Mouse (Mus musculus): ENCODE measurements around the gene Tnfaip8l1.

The Tnfaip8l1 gene

GRCm38 (mm10) chr17:56183658-56184103 lies 21.4 kb downstream of the Tnfaip8l1 start, which contains the start of gene Mydgf:
TSS of gene Mydgf (minus strand) at chr17:56183920.
- DNase-seq = peak; percentile 96 to 98

- DNase-seq = peak; percentile 75 to 80
Measured at GRCm38 (mm10) chr17:56185281-56186141, 23.2 kb downstream of the Tnfaip8l1 start.

GRCm38 (mm10) chr17:56191266-56191665 lies 29.0 kb downstream of the Tnfaip8l1 start:
- no peak for DNase-seq

DNA sequence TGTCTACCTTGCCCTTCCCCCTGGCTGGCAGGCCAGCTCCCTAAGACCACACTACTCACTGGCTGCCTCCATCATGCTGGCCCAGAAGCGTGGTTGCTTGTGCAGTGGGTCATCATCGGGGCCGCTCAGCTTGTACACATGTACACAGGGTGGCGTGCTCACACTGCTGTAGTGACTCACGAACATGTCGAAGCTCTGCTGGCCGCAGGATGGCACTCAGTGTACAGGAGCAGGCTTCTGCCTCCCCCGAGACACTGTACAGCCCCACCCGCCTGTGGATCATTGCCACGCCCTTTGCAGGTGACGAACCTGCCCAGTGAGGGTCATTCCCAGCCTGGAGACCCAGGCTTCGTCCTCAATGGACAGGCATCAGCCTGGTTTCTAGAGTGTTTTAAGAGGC lies 32.1 kb downstream of the Tnfaip8l1 start:
- no peak for DNase-seq

DNA sequence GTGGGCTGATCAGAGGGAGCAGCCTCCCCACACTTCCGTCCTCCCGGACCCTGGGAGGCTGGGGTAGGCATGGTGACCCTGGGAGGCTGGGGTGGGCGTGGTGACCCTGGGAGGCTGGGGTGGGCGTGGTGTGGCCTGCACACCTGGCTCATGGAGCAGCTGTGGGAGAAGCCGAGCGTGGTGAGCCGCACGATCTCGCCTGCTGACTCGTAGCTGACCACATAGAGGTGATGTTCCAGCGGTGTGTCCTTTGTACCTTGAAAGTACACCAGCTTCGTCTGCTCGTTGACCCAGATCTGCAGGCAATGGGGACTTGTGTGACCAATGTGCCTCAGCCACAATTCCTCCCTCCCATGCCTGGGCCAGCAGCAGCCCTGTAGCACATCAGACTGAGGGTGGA lies 32.5 kb downstream of the Tnfaip8l1 start:
- DNase-seq = peak; percentile 37 to 67

DNA sequence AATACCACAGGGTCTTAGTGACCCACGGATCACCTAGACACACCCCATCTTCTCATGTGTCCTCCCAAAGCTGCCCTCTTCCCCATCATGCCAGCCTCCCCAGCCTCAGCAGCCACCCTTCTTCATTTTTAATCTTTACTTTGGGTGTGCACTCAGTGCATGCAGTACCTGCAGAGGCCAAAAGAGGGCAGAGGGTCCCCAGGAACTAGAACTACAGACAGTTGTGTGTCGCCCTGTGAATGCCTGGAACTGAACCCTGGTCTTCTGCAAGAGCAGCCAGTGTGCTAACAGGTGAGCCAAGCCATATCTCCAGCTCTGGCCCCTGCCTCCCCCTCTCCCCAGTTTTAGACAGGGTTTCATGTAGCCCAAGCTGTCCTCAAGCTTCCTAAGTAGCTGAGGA lies 34.6 kb downstream of the Tnfaip8l1 start:
- peak in 1 of 2 experiments; percentile 45 for DNase-seq

GRCm38 (mm10) chr17:56200586-56200985 lies 38.3 kb downstream of the Tnfaip8l1 start:
- DNase-seq = no peak

DNA sequence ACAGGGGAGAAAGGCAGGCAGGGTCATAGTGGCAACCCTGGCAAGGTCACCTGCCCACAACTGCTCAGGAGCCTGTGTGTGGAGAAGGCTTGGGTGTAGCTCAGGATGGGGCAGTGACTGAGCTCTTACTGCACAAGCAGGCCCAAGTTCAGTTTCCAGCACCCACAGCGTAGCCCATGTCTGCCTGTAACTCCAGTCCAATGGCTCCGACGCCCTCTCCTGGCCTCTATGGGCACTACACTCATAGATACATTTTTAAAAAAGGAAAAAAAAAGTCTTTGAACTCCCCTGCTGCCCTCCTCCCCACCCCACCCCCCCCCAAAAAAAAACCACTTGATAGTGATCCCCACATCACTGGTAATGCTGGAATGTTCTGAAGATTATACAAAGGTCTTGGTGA lies 39.4 kb downstream of the Tnfaip8l1 start:
- no peak for DNase-seq

GRCm38 (mm10) chr17:56202476-56202875 lies 40.2 kb downstream of the Tnfaip8l1 start:
- no peak for DNase-seq

DNA sequence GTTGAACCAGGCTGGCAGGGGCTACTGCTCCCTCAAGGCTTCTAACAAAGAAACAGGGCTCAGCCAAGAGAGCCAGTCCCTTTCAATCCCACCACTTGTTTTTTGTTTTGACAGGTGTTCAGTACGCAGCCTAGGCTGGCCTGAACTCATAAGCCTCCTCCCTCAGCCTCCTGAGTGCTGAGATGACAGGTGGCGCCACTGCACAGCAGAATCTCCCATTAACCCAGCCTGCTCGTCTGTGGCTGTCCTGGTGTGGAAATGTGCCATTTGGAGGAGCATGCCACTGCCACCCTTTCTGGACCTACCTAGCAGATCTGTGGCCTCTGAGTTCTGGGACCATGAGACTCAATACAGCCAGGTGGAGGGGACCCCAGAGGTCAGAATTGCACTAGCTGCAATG lies 41.5 kb downstream of the Tnfaip8l1 start:
- no peak for DNase-seq

GRCm38 (mm10) chr17:56206276-56206884 lies 44.1 kb downstream of the Tnfaip8l1 start:
- peak in 1 of 2 experiments; percentile 17 for DNase-seq

GRCm38 (mm10) chr17:56206986-56207674 lies 44.9 kb downstream of the Tnfaip8l1 start:
- DNase-seq = no peak

- DNase-seq = no peak
Measured at GRCm38 (mm10) chr17:56207963-56208530, 45.8 kb downstream of the Tnfaip8l1 start.

DNA sequence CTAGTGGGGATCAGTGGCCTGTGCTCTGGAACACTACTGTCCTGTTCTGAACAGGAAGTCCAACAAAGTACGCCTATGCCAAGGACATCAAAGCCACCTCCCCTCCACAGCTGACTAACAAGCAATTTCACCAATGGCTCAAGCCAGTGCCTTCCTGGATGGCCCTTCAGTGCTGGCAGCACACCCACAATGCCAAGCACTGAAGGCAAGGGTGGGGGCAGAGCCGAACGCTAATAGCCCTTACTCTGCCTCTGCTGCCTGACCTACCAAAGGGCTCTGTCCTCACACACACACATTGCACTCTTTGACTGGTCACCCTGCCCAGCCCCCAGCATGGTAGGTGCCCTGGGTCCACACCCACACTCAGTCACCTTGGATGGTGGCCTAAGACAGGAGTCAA lies 46.5 kb downstream of the Tnfaip8l1 start:
- no peak for DNase-seq

DNA sequence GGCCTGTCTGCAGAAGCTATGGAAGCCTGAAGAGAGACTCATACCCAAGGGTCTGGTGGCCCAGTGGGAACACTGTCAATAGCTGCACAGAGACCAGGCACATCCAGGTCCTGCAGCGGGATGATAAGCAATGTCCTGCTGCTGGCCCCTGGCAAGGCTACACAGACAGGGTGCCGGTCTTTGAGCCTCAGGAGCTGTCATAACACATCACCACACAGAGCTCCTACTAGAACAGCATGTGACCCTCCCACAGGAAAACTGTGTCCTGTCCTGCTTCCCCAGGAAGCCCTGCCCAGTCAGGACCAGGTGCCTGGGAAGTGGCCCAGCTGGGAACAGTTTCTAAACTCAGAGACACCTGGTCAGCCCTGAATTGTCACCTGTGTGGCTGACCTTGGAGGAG lies 48.8 kb downstream of the Tnfaip8l1 start:
- DNase-seq = peak; percentile 22 to 41

DNA sequence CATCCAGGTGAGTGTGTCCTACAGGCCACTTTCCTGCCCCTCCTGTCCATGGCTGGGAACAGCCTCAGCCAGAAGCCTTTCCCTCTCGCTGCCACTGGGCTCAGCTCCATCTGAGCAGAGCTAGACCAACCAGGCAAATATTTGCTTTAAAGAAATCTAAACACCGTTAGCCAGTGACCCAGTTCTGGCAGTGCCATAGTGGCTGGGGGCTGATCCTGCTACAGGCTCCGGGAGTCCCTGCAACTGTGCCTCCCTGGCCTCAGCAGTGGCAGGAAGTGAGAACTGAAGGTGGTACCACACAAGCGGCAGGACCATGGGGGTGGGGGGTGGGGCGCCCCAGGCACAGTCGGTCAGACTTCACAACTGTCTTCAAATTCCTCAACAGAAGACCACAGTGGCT lies 50.4 kb downstream of the Tnfaip8l1 start:
- DNase-seq = no peak

GRCm38 (mm10) chr17:56214229-56214628 lies 52.0 kb downstream of the Tnfaip8l1 start:
- DNase-seq = no peak

GRCm38 (mm10) chr17:56217670-56218069 lies 55.4 kb downstream of the Tnfaip8l1 start:
- no peak for DNase-seq

GRCm38 (mm10) chr17:56218377-56219191 lies 56.3 kb downstream of the Tnfaip8l1 start, which contains the start of gene Dpp9:
TSS of gene Dpp9 (minus strand) at chr17:56218905.
- peak; percentile 91 to 96 for DNase-seq

DNA sequence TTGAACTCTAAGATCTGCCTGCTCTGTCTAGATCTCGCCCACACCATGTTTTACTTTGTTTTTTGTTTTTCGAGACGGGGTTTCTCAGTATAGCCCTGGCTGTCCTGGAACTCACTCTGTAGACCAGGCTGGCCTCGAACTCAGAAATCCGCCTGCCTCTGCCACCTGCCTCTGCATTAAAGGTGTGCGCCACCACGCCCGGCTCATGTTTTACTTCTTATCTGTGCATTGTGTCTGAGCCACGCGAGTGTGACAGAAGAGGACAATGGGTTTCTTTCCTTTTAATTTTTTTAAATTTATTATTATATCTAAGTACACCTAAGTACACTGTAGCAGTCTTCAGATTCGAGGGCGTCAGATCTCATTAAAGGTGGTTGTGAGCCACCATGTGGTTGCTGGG lies 57.0 kb downstream of the Tnfaip8l1 start:
- no peak for DNase-seq

GRCm38 (mm10) chr17:56219805-56220204 lies 57.5 kb downstream of the Tnfaip8l1 start:
- DNase-seq = peak; percentile 61 to 80

All from kidney, postnatal 36 days (tissue).